Mouse (Mus musculus) hindbrain, embryonic 11.5 days (tissue): ENCODE measurements around the gene Vpreb1. TPM values are rescaled to one million over a fixed set of nuclear protein-coding genes. Genes with fewer than 3 reads are reported as not detected.

ENCODE experiments used
- ATAC-seq: fragments of 200-750 bp; cut with Nextera tagmentation; 2 replicates; pipeline ENCODE4 v1.8.0; 2017; ENCODE audit warnings: mild to moderate bottlenecking, moderate TSS enrichment, moderate library complexity; ENCODE audit not compliant: low FRiP score
- DNase-seq: peaks from one replicate; pipeline ENCODE4 v3.0.0-alpha.2; 2015; ENCODE audit warnings: low spot score
- H3K27ac ChIP-seq: fragments of 300-500 bp; sonication (generic); 2 replicates; pipeline ENCODE4 v1.5.1; 2014; ENCODE audit warnings: mild to moderate bottlenecking, low read depth, low read length
- H3K27me3 ChIP-seq: fragments of 300-500 bp; sonication (generic); 2 replicates; pipeline ENCODE4 v1.6.1; 2014; ENCODE audit warnings: mild to moderate bottlenecking, low read length, moderate library complexity, mixed read lengths; ENCODE audit not compliant: control insufficient read depth, insufficient read depth
- H3K36me3 ChIP-seq: fragments of 300-500 bp; sonication (generic); 2 replicates; pipeline ENCODE4 v1.6.1; 2014; ENCODE audit warnings: mild to moderate bottlenecking, low read length, moderate library complexity, mixed read lengths; ENCODE audit not compliant: control insufficient read depth, insufficient read depth
- H3K4me1 ChIP-seq: fragments of 300-500 bp; sonication (generic); replicated peaks from 2 replicates; pipeline ENCODE4 v1.6.1; 2014; ENCODE audit warnings: low read length, mixed read lengths; ENCODE audit not compliant: control insufficient read depth, insufficient read depth
- H3K4me2 ChIP-seq: fragments of 300-500 bp; sonication (generic); replicated peaks from 2 replicates; pipeline ENCODE4 v1.6.1; 2014; ENCODE audit warnings: mild to moderate bottlenecking, low read depth, low read length
- H3K4me3 ChIP-seq: fragments of 300-500 bp; sonication (generic); 2 replicates; pipeline ENCODE4 v1.5.1; 2014; ENCODE audit warnings: low read depth, low read length
- H3K9ac ChIP-seq: fragments of 300-500 bp; sonication (generic); 2 replicates; pipeline ENCODE4 v1.6.1; 2014; ENCODE audit warnings: low read depth, low read length
- H3K9me3 ChIP-seq: fragments of 300-500 bp; sonication (generic); 2 replicates; pipeline ENCODE4 v1.6.1; 2016; ENCODE audit warnings: low read length; ENCODE audit not compliant: control insufficient read depth
- WGBS: fragments of 180-500 bp; shearing (Covaris S2); extraction: QIAGEN DNeasy Blood & Tissue Kit; methylation state at CpG from one replicate; pipeline ENCODE4 v1.1.7; 2014; 5-methylcytosine and 5-hydroxymethylcytosine counted together
- polyA plus RNA-seq: library from polyadenylated mRNA; unstranded; fragments of >200 nt; fragmentation: Nextera tagmentation; extraction: Ambion mirVana; gene quantifications from 2 replicates; pipeline ENCODE4 v1.2.1, GENCODE M21; 2014

Vpreb1 gene
- polyA plus RNA-seq, 1 experiment from 2014 or later, result 1.1 TPM

DNA sequence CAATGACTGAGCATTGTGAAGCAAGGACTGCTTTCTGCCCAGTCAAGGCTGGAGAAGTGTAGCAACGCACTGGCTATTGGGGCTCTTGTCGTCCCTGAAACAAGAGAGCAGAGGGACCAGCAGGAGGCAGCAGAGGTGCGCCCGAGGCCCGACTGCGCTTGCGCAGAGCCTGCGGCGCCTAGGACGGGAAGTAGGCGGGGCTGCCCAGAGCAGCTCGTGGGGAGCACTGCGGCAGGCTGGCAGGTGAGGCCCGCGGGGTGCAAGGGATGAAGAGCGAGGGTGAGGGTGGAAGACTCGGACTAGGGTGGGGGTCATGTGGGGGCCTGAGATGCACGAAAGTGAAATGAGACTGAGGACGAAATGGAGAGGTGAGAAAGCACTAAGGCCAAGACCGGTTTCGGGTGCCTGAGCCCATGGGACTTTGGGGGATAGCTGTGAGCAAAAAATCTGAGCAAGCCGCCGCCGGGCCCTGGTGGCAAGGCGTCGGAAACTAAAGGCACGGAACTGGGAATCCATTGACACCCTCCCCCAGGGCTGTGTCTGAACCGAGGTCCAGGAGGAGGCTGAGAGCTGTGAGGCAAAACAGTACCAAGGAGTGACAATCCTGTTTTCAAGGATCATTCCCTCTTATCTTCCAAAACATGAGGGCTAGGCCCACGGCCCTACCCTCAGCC is 25.9 kb upstream of the Vpreb1 start, which contains the start of gene Ppm1f:
Gene Ppm1f, plus strand, starts transcription at position 88 of the 674 bp plus-strand sequence.
- no peaks in the 10 kb centered on the region for H3K4me1 ChIP-seq
- DNase-seq (peak; percentile 96), ATAC-seq (peak; percentile 93)
- peak within 1 kb of the TSS; percentile 72 for H3K4me2 ChIP-seq
- H3K9ac ChIP-seq, result peak within 1 kb of the TSS; percentile 79
- H3K9me3 ChIP-seq, result no peaks in the 10 kb centered on the region
- WGBS, result under 1% methylated on average over 29 of the region's 29 CpGs
- 0 out of 2 replicates have a peak within 1 kb of the TSS, but pooled peaks have one; percentile 27 for H3K27ac ChIP-seq
- peak within 1 kb of the TSS; percentile 59 for H3K4me3 ChIP-seq
- H3K36me3 ChIP-seq, result peaks cover 3% of the 10 kb centered on the region; the same call in 1 of the 2 replicates
- no peaks in the 10 kb centered on the region for H3K27me3 ChIP-seq

DNA sequence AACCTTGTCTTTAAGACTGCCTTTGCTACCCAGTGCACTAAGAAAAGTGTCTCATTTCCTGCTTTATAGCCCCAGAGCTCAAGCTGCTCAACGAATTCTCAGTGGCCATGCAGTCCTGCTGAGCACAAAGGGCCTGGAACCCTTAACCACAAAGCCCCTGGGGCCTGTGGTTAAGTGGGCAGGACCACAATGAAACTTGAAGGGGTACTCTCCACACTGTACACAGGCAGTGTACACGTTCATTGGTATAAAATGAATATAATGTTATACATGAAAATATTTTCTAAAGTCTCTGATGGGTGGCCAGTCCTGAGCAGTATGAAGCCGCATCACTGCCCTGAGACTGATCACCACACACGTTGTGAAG is 25.4 kb upstream of the Vpreb1 start:
- Histone ChIP-seq H3K4me3 (no peak overlapping the region; the same call in 1 of the 2 replicates), H3K4me1 (no peaks in the 10 kb centered on the region), H3K9me3 (no peaks in the 10 kb centered on the region), H3K4me2 (no peak overlapping the region), H3K27me3 (no peaks in the 10 kb centered on the region), H3K36me3 (peaks cover 3% of the 10 kb centered on the region; the same call in 1 of the 2 replicates), H3K9ac (no peak overlapping the region), H3K27ac (0 out of 2 replicates have a peak overlapping the region, but pooled peaks have one; percentile 27)
- ATAC-seq, result no peak; the same call in 1 of the 2 replicates
- 32% methylated on average over 4 of the region's 4 CpGs for WGBS
- no peak for DNase-seq

DNA sequence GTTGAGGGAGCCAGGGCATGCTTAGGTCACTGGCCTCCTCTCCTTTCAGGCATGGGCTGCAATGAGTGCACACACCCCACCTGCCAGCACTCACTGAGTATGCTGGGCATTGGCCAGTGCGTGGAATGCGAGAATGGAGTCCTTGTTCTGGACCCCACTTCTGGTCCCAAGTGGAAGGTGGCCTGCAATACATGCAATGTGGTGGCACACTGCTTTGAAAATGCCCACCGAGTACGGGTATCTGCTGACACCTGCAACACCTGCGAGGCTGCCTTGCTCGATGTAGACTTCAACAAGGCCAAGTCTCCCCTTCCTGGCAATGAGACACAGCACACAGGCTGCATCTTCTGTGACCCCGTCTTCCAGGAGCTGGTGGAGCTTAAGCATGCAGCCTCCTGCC is 21.7 kb upstream of the Vpreb1 start:
- no peak for ATAC-seq
- DNase-seq, result no peak
- Histone ChIP-seq H3K4me1 (no peaks in the 10 kb centered on the region), H3K9ac (no peak overlapping the region), H3K4me2 (no peak overlapping the region), H3K4me3 (no peak overlapping the region), H3K27ac (no peak overlapping the region), H3K27me3 (no peaks in the 10 kb centered on the region), H3K36me3 (peaks cover 14% of the 10 kb centered on the region; the same call in 1 of the 2 replicates), H3K9me3 (no peaks in the 10 kb centered on the region)
- 89% methylated on average over 7 of the region's 7 CpGs for WGBS

DNA sequence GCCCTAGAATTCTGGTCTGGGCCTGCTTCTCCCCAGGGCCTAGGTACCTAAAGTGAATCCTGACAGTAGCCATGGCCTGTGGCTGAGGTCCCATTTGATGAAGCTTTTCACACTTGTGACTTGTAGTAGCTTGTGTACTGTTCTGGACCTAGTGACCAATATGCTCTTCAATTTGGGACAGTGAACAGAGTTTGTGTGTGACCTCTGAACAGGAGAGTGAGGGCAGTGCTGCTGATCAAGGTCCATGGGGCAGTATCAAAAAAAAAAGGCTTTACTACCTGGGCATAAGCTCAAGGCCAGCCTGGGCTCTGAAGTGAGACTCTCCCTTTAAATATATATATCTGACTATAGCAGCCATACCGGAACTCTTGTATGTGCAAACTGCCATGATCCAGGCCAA is 17.7 kb upstream of the Vpreb1 start:
- no peak overlapping the region for H3K27ac ChIP-seq
- H3K27me3 ChIP-seq, result no peaks in the 10 kb centered on the region
- no peaks in the 10 kb centered on the region for H3K4me1 ChIP-seq
- ATAC-seq, result no peak
- H3K9me3 ChIP-seq, result no peaks in the 10 kb centered on the region
- no peak overlapping the region for H3K4me2 ChIP-seq
- WGBS, result 97% methylated on average over 1 of the region's 1 CpGs
- H3K4me3 ChIP-seq, result no peak overlapping the region
- no peak for DNase-seq
- no peak overlapping the region for H3K9ac ChIP-seq
- peaks cover 24% of the 10 kb centered on the region for H3K36me3 ChIP-seq

DNA sequence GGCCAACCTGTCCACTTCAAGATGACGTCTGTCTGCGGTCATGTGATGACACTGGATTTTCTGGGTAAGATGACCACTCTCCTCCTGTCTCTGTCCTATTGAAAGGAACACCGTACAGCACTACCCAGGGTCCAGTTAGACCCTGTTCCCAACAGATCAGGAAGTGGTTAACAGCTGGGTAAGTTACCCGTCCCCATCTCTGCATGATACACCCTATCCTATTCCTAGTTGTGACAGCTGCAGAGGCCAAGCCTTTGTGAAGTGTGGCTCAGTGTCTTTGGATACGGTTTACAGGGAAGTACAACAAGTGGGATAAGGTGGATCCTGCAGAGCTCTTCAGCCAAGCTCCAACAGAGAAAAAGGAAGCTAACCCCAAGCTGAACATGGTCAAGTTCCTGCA is 8.4 kb upstream of the Vpreb1 start:
- Histone ChIP-seq H3K27ac (no peak overlapping the region), H3K27me3 (no peaks in the 10 kb centered on the region), H3K9me3 (no peaks in the 10 kb centered on the region), H3K4me2 (no peak overlapping the region), H3K4me3 (no peak overlapping the region), H3K4me1 (no peaks in the 10 kb centered on the region), H3K36me3 (peaks cover 7% of the 10 kb centered on the region), H3K9ac (no peak overlapping the region)
- DNase-seq (no peak), ATAC-seq (no peak)
- 93% methylated on average over 5 of the region's 5 CpGs for WGBS

DNA sequence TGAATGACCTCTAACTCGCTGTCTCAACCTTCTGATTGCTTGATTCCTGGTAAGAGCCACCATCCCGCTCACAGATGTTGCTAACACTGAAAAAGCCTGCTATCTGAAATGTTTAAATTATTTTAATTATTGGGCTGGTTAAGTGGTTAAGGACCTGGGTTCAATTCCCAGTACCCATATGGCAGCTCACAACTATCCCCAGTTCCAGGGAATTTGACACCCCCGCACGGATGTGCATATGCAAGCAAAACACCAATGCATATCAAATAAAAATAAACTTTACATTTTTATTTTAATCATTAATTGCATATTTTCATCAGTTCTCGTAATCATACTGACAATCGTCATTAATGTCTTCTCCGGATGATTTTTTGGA is 414 bp downstream of the Vpreb1 start:
- H3K27me3 ChIP-seq, result no peaks in the 10 kb centered on the region
- H3K4me3 ChIP-seq, result peak overlapping the region; percentile 74
- DNase-seq (no peak), ATAC-seq (peak; percentile 78)
- H3K9me3 ChIP-seq, result no peaks in the 10 kb centered on the region
- 38% methylated on average over 7 of the region's 7 CpGs for WGBS
- no peaks in the 10 kb centered on the region for H3K36me3 ChIP-seq
- peak overlapping the region; percentile 93; the same call in 1 of the 2 replicates for H3K27ac ChIP-seq
- H3K4me1 ChIP-seq, result no peaks in the 10 kb centered on the region
- H3K9ac ChIP-seq, result peak overlapping the region; percentile 90
- peak overlapping the region; percentile 66 for H3K4me2 ChIP-seq

DNA sequence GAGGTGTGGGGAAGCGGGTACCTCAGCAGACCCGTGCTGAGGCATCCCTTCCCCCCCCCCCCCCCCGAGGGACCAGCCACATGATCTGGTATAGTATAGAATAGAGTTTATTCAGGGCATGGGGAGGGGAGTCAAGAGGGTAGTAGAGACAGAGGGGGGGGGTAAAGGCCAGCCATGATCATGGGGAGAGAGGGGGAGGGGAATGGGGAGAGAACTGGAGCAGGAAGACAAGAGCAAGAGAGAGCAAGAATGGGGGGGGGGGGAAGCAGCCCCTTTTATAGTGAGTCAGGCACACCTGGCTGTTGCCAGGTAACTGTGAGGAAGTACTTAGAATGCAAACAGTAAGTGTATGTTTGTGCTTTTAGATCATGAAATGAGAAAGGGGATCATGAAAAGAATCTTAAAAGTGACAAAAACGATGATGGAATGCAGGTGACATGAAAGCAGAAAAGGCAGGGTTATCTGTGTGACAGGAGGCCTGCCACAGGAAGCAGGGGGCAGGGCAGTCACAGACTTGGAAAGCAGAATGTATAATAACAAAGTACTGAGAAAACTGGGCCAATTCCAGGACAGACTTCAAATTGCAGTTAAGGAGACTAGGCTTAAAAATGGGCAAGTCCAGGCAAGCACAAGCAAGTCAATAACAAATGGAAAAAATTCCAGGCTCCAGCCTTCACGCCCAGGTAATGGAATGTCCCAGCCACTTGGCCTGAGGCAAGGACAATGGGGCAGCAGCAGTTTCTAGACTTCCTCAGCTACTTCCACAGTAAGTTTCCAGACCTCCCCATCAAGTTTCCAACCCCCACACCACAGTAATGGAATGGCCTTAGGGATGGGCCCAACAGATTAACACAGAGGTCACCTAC is 4.7 kb downstream of the Vpreb1 start:
- H3K27ac ChIP-seq, result no peak overlapping the region
- ATAC-seq (no peak), DNase-seq (no peak)
- H3K4me2 ChIP-seq, result no peak overlapping the region
- no peaks in the 10 kb centered on the region for H3K36me3 ChIP-seq
- H3K9ac ChIP-seq, result no peak overlapping the region
- no peaks in the 10 kb centered on the region for H3K27me3 ChIP-seq
- no peaks in the 10 kb centered on the region for H3K4me1 ChIP-seq
- H3K4me3 ChIP-seq, result no peak overlapping the region
- WGBS, result 63% methylated on average over 4 of the region's 5 CpGs
- no peaks in the 10 kb centered on the region for H3K9me3 ChIP-seq

DNA sequence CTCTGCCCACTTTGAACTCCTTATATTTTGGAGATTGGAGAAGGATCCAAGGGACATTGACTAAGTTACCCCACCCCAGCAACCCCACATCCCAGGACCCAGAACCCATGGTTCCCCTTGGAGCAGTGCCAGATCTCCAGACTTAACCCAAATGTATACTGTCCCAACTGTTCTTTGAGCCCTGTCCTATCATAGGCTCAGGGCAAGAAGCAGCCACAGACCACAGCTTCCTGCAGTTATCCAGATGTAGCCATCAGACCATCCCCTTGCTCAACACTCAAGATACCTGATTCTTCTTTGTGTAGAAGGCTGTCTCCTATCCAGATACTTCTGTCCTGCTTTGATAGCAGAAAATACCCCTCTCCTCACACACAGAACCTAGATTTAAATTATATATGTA is 5.4 kb downstream of the Vpreb1 start:
- DNase-seq, result no peak
- Histone ChIP-seq H3K4me3 (no peak overlapping the region), H3K4me1 (no peaks in the 10 kb centered on the region), H3K9ac (no peak overlapping the region), H3K36me3 (no peaks in the 10 kb centered on the region), H3K27ac (no peak overlapping the region), H3K9me3 (no peaks in the 10 kb centered on the region), H3K4me2 (no peak overlapping the region), H3K27me3 (no peaks in the 10 kb centered on the region)
- no peak for ATAC-seq
